Mouse (Mus musculus) MEL (cell line): ENCODE results near the gene Meiob.
A peak's percentile ranks its signal among the peaks of the same experiment; 100 is the strongest.

Experiments
- BHLHE40 ChIP-seq: IDR thresholded peaks from 2 replicates; pipeline ENCODE4 v1.6.1; 2012; ENCODE audit warnings: low read depth, mild to moderate bottlenecking, inconsistent platforms, low read length, improper control_type of control experiment, borderline replicate concordance
- CTCF ChIP-seq, 3 experiments: IDR thresholded peaks in 2 of 3; conservative IDR thresholded peaks in 1 of 3; 2 replicates each; pipeline ENCODE4 v1.5.1; 2011 to 2012; ENCODE audit warnings: low read length in 3 of 3, low read depth in 2 of 3, mild to moderate bottlenecking in 2 of 3, improper control_type of control experiment in 1 of 3, inconsistent platforms in 1 of 3, mixed read lengths in 1 of 3, moderate library complexity in 1 of 3; ENCODE audit not compliant: control insufficient read depth in 1 of 3, insufficient read depth in 1 of 3, poor library complexity in 1 of 3, severe bottlenecking in 1 of 3
- E2F4 ChIP-seq: IDR thresholded peaks from 2 replicates; pipeline ENCODE4 v1.6.1; 2011; ENCODE audit warnings: low read depth, low read length, improper control_type of control experiment, borderline replicate concordance
- GATA1 ChIP-seq: IDR thresholded peaks from 2 replicates; pipeline ENCODE4 v1.6.1; 2011; ENCODE audit warnings: low read depth, low read length, improper control_type of control experiment
- MYC ChIP-seq: IDR thresholded peaks from 2 replicates; pipeline ENCODE4 v1.6.1; 2011; ENCODE audit warnings: low read depth, mild to moderate bottlenecking, low read length, improper control_type of control experiment, moderate library complexity
- POLR2AphosphoS2 ChIP-seq: IDR thresholded peaks from 2 replicates; pipeline ENCODE4 v1.6.1; 2011; ENCODE audit warnings: low read length, improper control_type of control experiment
- POLR2AphosphoS5 ChIP-seq: IDR thresholded peaks from 2 replicates; pipeline ENCODE4 v1.6.1; 2012; ENCODE audit warnings: low read depth, borderline replicate concordance, mild to moderate bottlenecking, inconsistent platforms, low read length, moderate library complexity, mixed read lengths
- RAD21 ChIP-seq: IDR thresholded peaks from 2 replicates; pipeline ENCODE4 v1.6.1; 2011; ENCODE audit warnings: mild to moderate bottlenecking, low read depth, low read length, improper control_type of control experiment

GRCm38 (mm10) chr17:24885356-24886133 lies 81.5 kb downstream of the Meiob start:
- TF ChIP-seq POLR2AphosphoS2: no peak
- TF ChIP-seq CTCF (IDR thresholded peaks at IDR 0.05 in 2 of 3, conservative IDR thresholded peaks at IDR 0.05 in 1 of 3; ENCODE audit: control insufficient read depth in 1 of 3, insufficient read depth in 1 of 3, low read depth in 2 of 3, low read length in 3 of 3, poor library complexity in 1 of 3, severe bottlenecking in 1 of 3): no peak
- TF ChIP-seq BHLHE40: peak; percentile 44; the same call in 1 of the 2 replicates
- no peak for TF ChIP-seq POLR2AphosphoS5
- TF ChIP-seq MYC: peak; percentile 80
- TF ChIP-seq GATA1: no peak
- TF ChIP-seq RAD21: no peak
- TF ChIP-seq E2F4: no peak
